Mouse (Mus musculus) left cerebral cortex, postnatal 4 days (tissue): ENCODE measurements around the gene Spint4. TPM values are rescaled to one million over a fixed set of nuclear protein-coding genes. Genes with fewer than 3 reads are reported as not detected.
A peak's percentile ranks its signal among the peaks of the same experiment; 100 is the strongest.
"Not testable (repeated sequence)": the region's sequence is repeated elsewhere in the genome, so short reads cannot be mapped to it uniquely, and the experiment has no call there.

ENCODE experiments used
- DNase-seq: peaks from one replicate; pipeline ENCODE4 v3.0.0-alpha.2; 2022
- intact Hi-C: fragments of 180-260 bp; cut with DNase I; formaldehyde crosslinking; loops from one replicate; pipeline ENCODE4 v1.15.1; 2025
- total RNA-seq, 2 experiments: library from RNA; stranded (reverse); gene quantifications; 2 replicates each; pipeline ENCODE4 v1.2.3; 2021

Gene Spint4
- total RNA-seq: not detected

GRCm38 (mm10) chr2:164698201-164698600, at the start of gene Spint4:
TSS of gene Spint4 (plus strand) at chr2:164698501.
- no peak for DNase-seq
- intact Hi-C loops: no loop called here

GRCm38 (mm10) chr2:164655858-164656257, 42.4 kb upstream of the Spint4 start, which contains the start of gene Wfdc10:
TSS of gene Wfdc10 (plus strand) at chr2:164656046.
- intact Hi-C loops: no loop called here
- peak; percentile 58 for DNase-seq

- intact Hi-C loops: no loop called here
- no peak for DNase-seq
Measured at GRCm38 (mm10) chr2:164656483-164656882, 41.8 kb upstream of the Spint4 start, which contains the start of gene Wfdc9. TSS of gene Wfdc9 (minus strand) at chr2:164656583.

GRCm38 (mm10) chr2:164664851-164665250, 33.5 kb upstream of the Spint4 start:
- intact Hi-C loops: no loop called here
- DNase-seq: no peak

GRCm38 (mm10) chr2:164670261-164670660, 28.0 kb upstream of the Spint4 start:
- DNase-seq: no peak
- intact Hi-C loops: no loop called here

- intact Hi-C loops: no loop called here
- no peak for DNase-seq
Measured at GRCm38 (mm10) chr2:164670938-164671337, 27.4 kb upstream of the Spint4 start.

GRCm38 (mm10) chr2:164673987-164674386, 24.3 kb upstream of the Spint4 start, which contains the start of gene Wfdc11:
TSS of gene Wfdc11 (minus strand) at chr2:164674087.
- intact Hi-C loops: no loop called here
- no peak for DNase-seq

- intact Hi-C loops: no loop called here
- no peak for DNase-seq
Measured at GRCm38 (mm10) chr2:164676103-164676502, 22.2 kb upstream of the Spint4 start.

- intact Hi-C loops: no loop called here
- DNase-seq: no peak
Measured at GRCm38 (mm10) chr2:164676916-164677685, 21.2 kb upstream of the Spint4 start.

GRCm38 (mm10) chr2:164678848-164679625, 19.3 kb upstream of the Spint4 start:
- DNase-seq: peak; percentile 79
- intact Hi-C loops: no loop called here

- intact Hi-C loops: no loop called here
- no peak for DNase-seq
Measured at GRCm38 (mm10) chr2:164679906-164680305, 18.4 kb upstream of the Spint4 start.

GRCm38 (mm10) chr2:164684807-164685206, 13.5 kb upstream of the Spint4 start, which contains the start of gene Wfdc13:
TSS of gene Wfdc13 (plus strand) at chr2:164685107.
- intact Hi-C loops: no loop called here
- no peak for DNase-seq

GRCm38 (mm10) chr2:164700959-164701358, 2.7 kb downstream of the Spint4 start:
- intact Hi-C loops: no loop called here
- no peak for DNase-seq

- DNase-seq: no peak
Measured at GRCm38 (mm10) chr2:164701761-164702160, 3.5 kb downstream of the Spint4 start.

GRCm38 (mm10) chr2:164704235-164704634, 5.9 kb downstream of the Spint4 start:
- no peak for DNase-seq
- intact Hi-C loops: no loop called here

More at GRCm38 (mm10) chr2:164701761-164702160, 3.5 kb downstream of the Spint4 start:
- intact Hi-C loops: no loop called here

GRCm38 (mm10) chr2:164705328-164705727, 7.0 kb downstream of the Spint4 start:
- intact Hi-C loops: no loop called here
- DNase-seq: no peak

GRCm38 (mm10) chr2:164705991-164706390, 7.7 kb downstream of the Spint4 start:
- intact Hi-C loops: no loop called here
- no peak for DNase-seq

- intact Hi-C loops: no loop called here
Measured at GRCm38 (mm10) chr2:164715005-164715404, 16.7 kb downstream of the Spint4 start, which contains the start of gene Spint5. TSS of gene Spint5 (plus strand) at chr2:164715305.

GRCm38 (mm10) chr2:164716194-164716786, 18.0 kb downstream of the Spint4 start:
- DNase-seq, intact Hi-C loops: not testable (repeated sequence)

More at GRCm38 (mm10) chr2:164715005-164715404, 16.7 kb downstream of the Spint4 start, which contains the start of gene Spint5:
- no peak for DNase-seq

GRCm38 (mm10) chr2:164723276-164723675, 25.0 kb downstream of the Spint4 start:
- intact Hi-C loops: no loop called here
- no peak for DNase-seq
